Mouse (Mus musculus) adrenal gland, adult 2 months (tissue): ENCODE measurements around the gene Tas2r124. TPM values are rescaled to one million over a fixed set of nuclear protein-coding genes. Genes with fewer than 3 reads are reported as not detected.

ENCODE experiments used
- DNase-seq: peaks from one replicate; pipeline ENCODE4 v3.0.0; 2021
- long read RNA-seq: library from polyadenylated mRNA; stranded (forward); transcript quantifications from one replicate; pipeline ENCODE4 v2.0.0, GENCODE M21; 2021
- polyA plus RNA-seq: library from polyadenylated mRNA; depleted of rRNA; stranded (reverse); fragments of >200 nt; gene quantifications from 2 replicates; pipeline ENCODE4 v1.2.3, GENCODE M21; 2012; rRNA removed
- total RNA-seq, 2 experiments: library from RNA; stranded (reverse); gene quantifications; 2 replicates each; pipeline ENCODE4 v1.2.3; 2021

Tas2r124 gene
- total RNA-seq (not detected), polyA plus RNA-seq (not detected in 2 replicates)
- long read RNA-seq = 0 reads

DNA sequence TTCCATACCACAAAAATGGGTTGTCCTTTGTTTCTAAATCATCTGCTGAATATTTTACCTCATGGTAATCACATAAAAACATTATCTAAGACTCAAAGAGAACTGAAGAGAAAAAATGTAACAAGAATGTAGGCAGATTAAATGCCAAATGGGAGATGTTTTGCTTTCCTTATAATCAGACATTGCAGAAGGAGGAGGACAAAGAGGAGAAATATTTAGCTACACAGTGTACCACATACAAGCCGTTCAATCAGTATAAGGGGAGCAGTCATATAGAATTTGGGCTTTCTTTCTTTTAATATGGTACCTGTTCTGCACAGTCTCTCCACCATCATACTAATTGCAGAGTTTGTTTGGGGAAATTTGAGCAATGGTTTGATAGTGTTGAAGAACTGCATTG, at the start of gene Tas2r124:
Tas2r124 (plus strand) TSS at position 301 of the 400 bp plus-strand sequence.
- no peak for DNase-seq

GRCm38 (mm10) chr6:132711828-132712227, 42.7 kb upstream of the Tas2r124 start, which contains the start of gene Tas2r122:
Gene Tas2r122, minus strand, starts transcription at chr6:132711928.
- DNase-seq = no peak

- DNase-seq = no peak
Measured at GRCm38 (mm10) chr6:132737935-132738334, 16.6 kb upstream of the Tas2r124 start, which contains the start of gene Tas2r115. Gene Tas2r115, minus strand, starts transcription at chr6:132738035.

- peak; percentile 38 for DNase-seq
Measured at GRCm38 (mm10) chr6:132750206-132750605, 4.3 kb upstream of the Tas2r124 start.

DNA sequence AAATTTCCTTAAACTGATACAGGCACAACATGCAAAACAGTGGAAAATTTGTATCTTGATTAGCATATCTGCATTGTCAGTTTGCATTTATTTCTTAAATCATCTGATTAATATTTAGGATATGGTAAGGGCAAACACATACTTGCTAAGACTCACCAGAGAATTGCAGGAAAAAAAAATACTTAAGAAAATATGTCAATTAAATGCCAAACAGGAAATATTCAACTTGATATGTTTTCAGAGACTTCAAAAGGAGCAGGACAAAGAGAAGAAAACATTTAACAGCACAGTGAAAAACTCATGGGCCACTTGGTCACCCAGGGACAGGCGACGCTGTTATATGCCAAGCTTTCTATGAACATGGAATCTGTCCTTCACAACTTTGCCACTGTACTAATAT, 7.3 kb downstream of the Tas2r124 start, which contains the start of gene Tas2r102:
Tas2r102 (plus strand) TSS at position 301 of the 400 bp plus-strand sequence.
- no peak for DNase-seq

GRCm38 (mm10) chr6:132778062-132778461, 23.5 kb downstream of the Tas2r124 start, which contains the start of gene Tas2r136:
Gene Tas2r136, minus strand, starts transcription at chr6:132778162.
- DNase-seq = no peak

DNA sequence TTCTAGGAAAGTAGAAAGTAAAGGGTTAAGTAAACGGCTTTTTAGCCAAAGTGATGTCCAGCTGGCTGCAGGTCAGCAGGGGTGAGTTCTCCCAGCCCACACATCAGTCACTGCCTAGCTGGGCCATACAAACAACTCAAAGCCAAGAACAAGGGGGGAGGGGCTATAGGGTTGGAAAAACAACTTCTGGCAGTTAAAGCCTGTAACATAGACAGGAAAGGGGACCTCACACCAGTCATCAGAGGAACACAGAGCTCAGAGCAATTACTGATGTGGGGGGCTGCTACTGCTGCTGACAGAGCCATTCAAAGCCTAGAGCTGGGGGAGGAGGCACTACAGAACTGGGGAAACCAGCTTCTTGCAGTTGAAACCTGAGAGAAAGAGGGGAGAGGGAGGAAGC, 40.9 kb downstream of the Tas2r124 start:
- no peak for DNase-seq

GRCm38 (mm10) chr6:132802518-132802917, 48.0 kb downstream of the Tas2r124 start, which contains the start of gene Tas2r117:
Gene Tas2r117, plus strand, starts transcription at chr6:132802818.
- no peak for DNase-seq

Other genes starting within 250 kb of the Tas2r124 start
- not detected for gene Prh1, start 184.9 kb upstream of the Tas2r124 start, total RNA-seq
- not detected in 2 replicates for gene Prh1, start 184.9 kb upstream of the Tas2r124 start, polyA plus RNA-seq
- not detected for gene Prp2, start 158.8 kb upstream of the Tas2r124 start, total RNA-seq
- gene Prp2, start 158.8 kb upstream of the Tas2r124 start, polyA plus RNA-seq = not detected in 2 replicates
- gene A630073D07Rik, start 103.2 kb upstream of the Tas2r124 start, total RNA-seq = not detected
- not detected in 2 replicates for gene A630073D07Rik, start 103.2 kb upstream of the Tas2r124 start, polyA plus RNA-seq
- not detected for gene Tas2r120, start 97.8 kb upstream of the Tas2r124 start, total RNA-seq
- not detected in 2 replicates for gene Tas2r120, start 97.8 kb upstream of the Tas2r124 start, polyA plus RNA-seq
- not detected for gene Tas2r121, start 53.7 kb upstream of the Tas2r124 start, total RNA-seq
- not detected in 2 replicates for gene Tas2r121, start 53.7 kb upstream of the Tas2r124 start, polyA plus RNA-seq
- gene Tas2r122, start 42.8 kb upstream of the Tas2r124 start, total RNA-seq = not detected
- not detected in 2 replicates for gene Tas2r122, start 42.8 kb upstream of the Tas2r124 start, polyA plus RNA-seq
- gene Tas2r115, start 16.7 kb upstream of the Tas2r124 start, total RNA-seq = not detected
- not detected in 2 replicates for gene Tas2r115, start 16.7 kb upstream of the Tas2r124 start, polyA plus RNA-seq
- not detected for gene Tas2r102, start 7.4 kb downstream of the Tas2r124 start, total RNA-seq
- gene Tas2r102, start 7.4 kb downstream of the Tas2r124 start, polyA plus RNA-seq = not detected in 2 replicates
- not detected for gene Tas2r136, start 23.4 kb downstream of the Tas2r124 start, total RNA-seq
- not detected in 2 replicates for gene Tas2r136, start 23.4 kb downstream of the Tas2r124 start, polyA plus RNA-seq
- gene Tas2r117, start 48.1 kb downstream of the Tas2r124 start, total RNA-seq = not detected
- not detected in 2 replicates for gene Tas2r117, start 48.1 kb downstream of the Tas2r124 start, polyA plus RNA-seq
- not detected for gene Tas2r123, start 92.4 kb downstream of the Tas2r124 start, total RNA-seq
- not detected in 2 replicates for gene Tas2r123, start 92.4 kb downstream of the Tas2r124 start, polyA plus RNA-seq
- not detected for gene Tas2r116, start 100.7 kb downstream of the Tas2r124 start, total RNA-seq
- not detected in 2 replicates for gene Tas2r116, start 100.7 kb downstream of the Tas2r124 start, polyA plus RNA-seq
- gene Tas2r110, start 113.3 kb downstream of the Tas2r124 start, total RNA-seq = not detected
- not detected in 2 replicates for gene Tas2r110, start 113.3 kb downstream of the Tas2r124 start, polyA plus RNA-seq
- gene Tas2r113, start 138.3 kb downstream of the Tas2r124 start, total RNA-seq = not detected
- gene Tas2r113, start 138.3 kb downstream of the Tas2r124 start, polyA plus RNA-seq = not detected in 2 replicates
- gene Tas2r125, start 154.9 kb downstream of the Tas2r124 start, total RNA-seq = not detected
- gene Tas2r125, start 154.9 kb downstream of the Tas2r124 start, polyA plus RNA-seq = not detected in 2 replicates
- not detected for gene Tas2r129, start 196.4 kb downstream of the Tas2r124 start, total RNA-seq
- gene Tas2r129, start 196.4 kb downstream of the Tas2r124 start, polyA plus RNA-seq = not detected in 2 replicates
- gene Tas2r131, start 203.2 kb downstream of the Tas2r124 start, total RNA-seq = not detected
- not detected in 2 replicates for gene Tas2r131, start 203.2 kb downstream of the Tas2r124 start, polyA plus RNA-seq
- not detected for gene Tas2r109, start 226.2 kb downstream of the Tas2r124 start, total RNA-seq
- gene Tas2r109, start 226.2 kb downstream of the Tas2r124 start, polyA plus RNA-seq = not detected in 2 replicates